Mouse (Mus musculus) intestine, embryonic 15.5 days (tissue): ENCODE results near the gene Nav3. TPM values are rescaled to one million over a fixed set of nuclear protein-coding genes. Genes with fewer than 3 reads are reported as not detected.
"Not testable (repeated sequence)": the region's sequence is repeated elsewhere in the genome, so short reads cannot be mapped to it uniquely, and the experiment has no call there.

Experiments used
- ATAC-seq: fragments of 200-750 bp; cut with Nextera tagmentation; 2 replicates; pipeline ENCODE4 v1.8.0; 2017; ENCODE audit warnings: moderate TSS enrichment, moderate library complexity
- H3K27ac ChIP-seq: fragments of 300-500 bp; sonication (generic); 2 replicates; pipeline ENCODE4 v1.5.1; 2015; ENCODE audit warnings: mild to moderate bottlenecking, inconsistent platforms
- H3K27me3 ChIP-seq: fragments of 300-500 bp; sonication (generic); replicated peaks from 2 replicates; pipeline ENCODE4 v1.6.1; 2015; ENCODE audit warnings: inconsistent platforms
- H3K36me3 ChIP-seq: fragments of 300-500 bp; sonication (generic); 2 replicates; pipeline ENCODE4 v1.6.1; 2015; ENCODE audit warnings: inconsistent platforms
- H3K4me1 ChIP-seq: fragments of 300-500 bp; sonication (generic); replicated peaks from 2 replicates; pipeline ENCODE4 v1.6.1; 2015; ENCODE audit warnings: inconsistent platforms
- H3K4me2 ChIP-seq: fragments of 300-500 bp; sonication (generic); replicated peaks from 2 replicates; pipeline ENCODE4 v1.6.1; 2015; ENCODE audit warnings: mild to moderate bottlenecking, inconsistent platforms
- H3K4me3 ChIP-seq: fragments of 300-500 bp; sonication (generic); replicated peaks from 2 replicates; pipeline ENCODE4 v1.5.1; 2015; ENCODE audit warnings: inconsistent platforms
- H3K9ac ChIP-seq: fragments of 300-500 bp; sonication (generic); 2 replicates; pipeline ENCODE4 v1.6.1; 2015; ENCODE audit warnings: inconsistent platforms
- H3K9me3 ChIP-seq: fragments of 300-500 bp; sonication (generic); 2 replicates; pipeline ENCODE4 v1.6.1; 2016; ENCODE audit warnings: inconsistent platforms
- WGBS: fragments of 180-500 bp; shearing (Covaris S2); methylation state at CpG from one replicate; pipeline ENCODE4 v1.1.7; 2015; 5-methylcytosine and 5-hydroxymethylcytosine counted together
- polyA plus RNA-seq: library from polyadenylated mRNA; unstranded; fragments of >200 nt; fragmentation: Nextera tagmentation; extraction: Ambion mirVana; gene quantifications from 2 replicates; pipeline ENCODE4 v1.2.1, GENCODE M21; 2015

Nav3 gene
- polyA plus RNA-seq, 1 experiment from 2014 or later: 0.93 TPM

DNA sequence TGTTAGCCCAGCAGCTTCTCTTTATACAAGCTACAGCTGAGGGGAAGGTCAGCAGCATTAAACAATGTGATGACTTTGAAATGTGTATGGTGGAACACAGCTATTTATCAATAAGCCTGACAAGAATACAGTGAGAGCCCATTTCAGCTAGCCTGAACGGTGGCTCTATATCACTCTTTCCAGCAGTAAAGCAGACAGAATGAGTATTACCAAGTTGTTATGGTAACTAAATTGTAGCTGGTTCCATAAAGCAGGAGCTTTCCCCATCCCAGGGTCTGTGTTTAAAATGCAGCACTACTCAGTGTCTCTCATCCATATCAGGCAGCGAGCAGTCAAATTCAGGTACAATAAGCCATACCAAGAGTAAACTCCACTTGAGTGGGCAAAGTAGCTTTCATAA lies 27.0 kb downstream of the Nav3 start:
- H3K9me3 ChIP-seq: no peaks in the 10 kb centered on the region
- no peak overlapping the region for H3K4me3 ChIP-seq
- H3K4me2 ChIP-seq: no peak overlapping the region
- H3K36me3 ChIP-seq: no peaks in the 10 kb centered on the region
- WGBS: 78% methylated on average over 2 of the region's 2 CpGs
- no peak for ATAC-seq
- H3K27ac ChIP-seq: no peak overlapping the region
- H3K9ac ChIP-seq: no peak overlapping the region
- no peaks in the 10 kb centered on the region for H3K4me1 ChIP-seq
- no peaks in the 10 kb centered on the region for H3K27me3 ChIP-seq

DNA sequence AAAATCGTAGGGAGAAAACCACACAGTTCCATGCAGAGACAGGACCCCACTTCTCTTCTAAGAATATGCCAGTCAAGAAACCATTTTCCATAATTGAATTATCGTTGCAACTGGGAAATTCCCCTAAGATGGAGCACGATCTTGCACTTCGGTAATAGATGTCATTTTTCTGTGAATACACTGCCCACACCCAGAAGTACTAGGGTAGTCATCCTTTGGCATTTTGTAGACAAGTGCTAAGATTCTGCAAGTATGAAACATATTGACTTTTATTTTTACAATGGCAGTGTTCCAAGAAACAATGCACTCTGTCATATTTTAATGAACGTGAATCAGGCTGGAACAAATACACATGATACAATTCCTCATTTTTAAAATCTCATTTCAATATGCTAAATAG lies 34.5 kb downstream of the Nav3 start:
- H3K4me3 ChIP-seq: no peak overlapping the region
- no peaks in the 10 kb centered on the region for H3K27me3 ChIP-seq
- H3K9ac ChIP-seq: no peak overlapping the region
- H3K9me3 ChIP-seq: no peaks in the 10 kb centered on the region
- 85% methylated on average over 5 of the region's 5 CpGs for WGBS
- H3K36me3 ChIP-seq: no peaks in the 10 kb centered on the region
- ATAC-seq: no peak
- no peak overlapping the region for H3K4me2 ChIP-seq
- H3K4me1 ChIP-seq: no peaks in the 10 kb centered on the region
- no peak overlapping the region for H3K27ac ChIP-seq

GRCm38 (mm10) chr10:110417003-110417402 lies 39.0 kb downstream of the Nav3 start:
- H3K27me3 ChIP-seq: no peaks in the 10 kb centered on the region
- no peaks in the 10 kb centered on the region for H3K4me1 ChIP-seq
- no peak overlapping the region for H3K4me3 ChIP-seq
- 51% methylated on average over 5 of the region's 5 CpGs for WGBS
- H3K27ac ChIP-seq: no peak overlapping the region
- no peaks in the 10 kb centered on the region for H3K36me3 ChIP-seq
- no peak overlapping the region for H3K4me2 ChIP-seq
- H3K9me3 ChIP-seq: no peaks in the 10 kb centered on the region
- no peak for ATAC-seq
- no peak overlapping the region for H3K9ac ChIP-seq

DNA sequence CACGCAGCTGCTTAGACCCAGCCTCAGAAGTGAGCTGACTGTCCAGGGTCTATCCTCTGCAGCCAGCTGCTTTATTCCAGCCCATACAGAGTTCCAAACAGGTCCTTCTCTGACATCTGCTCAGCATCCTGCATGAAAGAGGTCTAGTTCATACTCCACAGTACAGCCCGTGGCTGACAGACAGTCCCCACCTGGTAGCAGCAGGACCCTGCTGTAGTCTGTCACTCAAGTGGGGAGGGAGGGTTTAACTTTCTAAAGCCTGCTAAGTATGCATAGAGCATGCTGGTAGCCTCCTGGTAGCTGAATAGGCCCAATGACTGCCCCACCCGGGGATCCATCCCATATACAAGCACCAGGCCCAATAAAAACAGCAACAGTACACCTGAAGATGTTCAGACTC lies 40.4 kb downstream of the Nav3 start:
- ATAC-seq: no peak
- Histone ChIP-seq H3K9me3 (no peaks in the 10 kb centered on the region), H3K9ac (no peak overlapping the region), H3K4me3 (no peak overlapping the region), H3K36me3 (no peaks in the 10 kb centered on the region), H3K4me1 (no peaks in the 10 kb centered on the region), H3K4me2 (no peak overlapping the region), H3K27me3 (no peaks in the 10 kb centered on the region), H3K27ac (no peak overlapping the region)
- 58% methylated on average over 3 of the region's 3 CpGs for WGBS

DNA sequence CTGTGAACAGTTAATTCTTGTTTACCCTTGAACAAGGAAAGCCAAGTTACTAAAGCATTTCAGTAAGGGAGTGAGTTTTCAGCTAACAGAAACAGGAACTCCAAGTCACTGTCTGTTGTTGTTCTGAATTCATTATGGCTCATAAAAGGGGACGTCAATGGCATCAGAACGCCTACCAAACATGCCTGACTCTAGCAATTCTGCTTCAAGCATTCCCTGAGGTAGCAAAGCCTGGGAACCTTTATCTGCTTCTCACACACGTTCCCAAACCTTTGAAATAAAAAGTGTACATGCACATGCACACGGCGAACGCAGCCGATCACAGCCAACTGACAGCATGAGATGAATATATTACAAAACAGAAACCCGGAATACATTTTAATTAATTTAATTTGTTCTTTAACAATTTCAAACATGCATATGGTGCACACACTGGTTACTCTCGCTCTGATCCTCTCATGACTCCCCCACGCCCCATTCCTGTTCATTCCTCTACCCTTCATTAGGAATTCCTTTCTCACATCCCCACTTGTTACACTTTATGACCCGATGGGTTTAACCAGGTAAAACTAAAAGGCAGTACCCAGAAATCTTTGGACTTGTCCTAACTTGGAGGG lies 42.6 kb downstream of the Nav3 start:
- Histone ChIP-seq H3K27ac (no peak overlapping the region), H3K4me2 (no peak overlapping the region), H3K4me1 (no peaks in the 10 kb centered on the region), H3K9ac (no peak overlapping the region), H3K27me3 (no peaks in the 10 kb centered on the region), H3K36me3 (no peaks in the 10 kb centered on the region), H3K4me3 (no peak overlapping the region), H3K9me3 (no peaks in the 10 kb centered on the region)
- no peak for ATAC-seq
- 81% methylated on average over 11 of the region's 11 CpGs for WGBS

DNA sequence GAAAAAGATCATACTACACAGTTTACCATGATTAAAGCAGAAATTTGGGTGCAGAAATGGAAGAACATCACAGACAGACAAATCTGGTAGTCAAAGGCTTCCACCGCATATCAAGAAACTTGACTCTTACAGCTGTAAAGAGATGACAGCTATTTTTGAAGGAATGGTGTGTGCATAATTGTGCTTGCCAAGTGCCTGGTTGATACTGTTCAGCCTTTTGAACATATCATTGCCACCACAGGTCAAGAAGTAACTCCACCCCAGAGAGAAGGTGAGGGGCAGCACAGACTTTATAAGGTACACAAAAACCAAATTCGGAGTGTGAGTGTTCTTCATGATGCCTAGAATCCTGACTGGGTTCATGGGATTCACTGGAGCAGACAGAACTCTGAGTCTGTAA lies 53.1 kb downstream of the Nav3 start:
- Histone ChIP-seq H3K4me2 (no peak overlapping the region), H3K27me3 (no peaks in the 10 kb centered on the region), H3K4me3 (no peak overlapping the region), H3K9ac (no peak overlapping the region), H3K36me3 (no peaks in the 10 kb centered on the region), H3K4me1 (no peaks in the 10 kb centered on the region), H3K9me3 (no peaks in the 10 kb centered on the region), H3K27ac (no peak overlapping the region)
- 96% methylated on average over 2 of the region's 2 CpGs for WGBS
- ATAC-seq: no peak

GRCm38 (mm10) chr10:110400642-110401041 lies 55.4 kb downstream of the Nav3 start:
- no peaks in the 10 kb centered on the region for H3K27me3 ChIP-seq
- WGBS: 91% methylated on average over 6 of the region's 6 CpGs
- no peaks in the 10 kb centered on the region for H3K36me3 ChIP-seq
- no peaks in the 10 kb centered on the region for H3K4me1 ChIP-seq
- no peak overlapping the region for H3K4me2 ChIP-seq
- no peak overlapping the region for H3K27ac ChIP-seq
- no peak overlapping the region for H3K4me3 ChIP-seq
- ATAC-seq: no peak
- H3K9ac ChIP-seq: no peak overlapping the region
- no peaks in the 10 kb centered on the region for H3K9me3 ChIP-seq

GRCm38 (mm10) chr10:110398643-110399042 lies 57.4 kb downstream of the Nav3 start:
- Histone ChIP-seq H3K4me2 (no peak overlapping the region), H3K4me3 (no peak overlapping the region), H3K9ac (no peak overlapping the region), H3K9me3 (no peaks in the 10 kb centered on the region), H3K27me3 (no peaks in the 10 kb centered on the region), H3K36me3 (no peaks in the 10 kb centered on the region), H3K27ac (no peak overlapping the region), H3K4me1 (no peaks in the 10 kb centered on the region)
- WGBS: 73% methylated on average over 3 of the region's 3 CpGs
- no peak for ATAC-seq

GRCm38 (mm10) chr10:110386476-110387197 lies 69.4 kb downstream of the Nav3 start:
- no peak for ATAC-seq
- 90% methylated on average over 6 of the region's 6 CpGs for WGBS
- Histone ChIP-seq H3K27ac (no peak overlapping the region), H3K27me3 (no peaks in the 10 kb centered on the region), H3K36me3 (no peaks in the 10 kb centered on the region), H3K9me3 (no peaks in the 10 kb centered on the region), H3K4me3 (no peak overlapping the region), H3K9ac (no peak overlapping the region), H3K4me1 (no peaks in the 10 kb centered on the region), H3K4me2 (no peak overlapping the region)

- WGBS: 88% methylated on average over 5 of the region's 5 CpGs
- H3K9ac ChIP-seq, H3K27me3 ChIP-seq, H3K4me3 ChIP-seq, H3K36me3 ChIP-seq, H3K27ac ChIP-seq, H3K4me2 ChIP-seq, H3K9me3 ChIP-seq, H3K4me1 ChIP-seq, ATAC-seq: not testable (repeated sequence)
Measured at GRCm38 (mm10) chr10:110383506-110384229, 72.3 kb downstream of the Nav3 start.

DNA sequence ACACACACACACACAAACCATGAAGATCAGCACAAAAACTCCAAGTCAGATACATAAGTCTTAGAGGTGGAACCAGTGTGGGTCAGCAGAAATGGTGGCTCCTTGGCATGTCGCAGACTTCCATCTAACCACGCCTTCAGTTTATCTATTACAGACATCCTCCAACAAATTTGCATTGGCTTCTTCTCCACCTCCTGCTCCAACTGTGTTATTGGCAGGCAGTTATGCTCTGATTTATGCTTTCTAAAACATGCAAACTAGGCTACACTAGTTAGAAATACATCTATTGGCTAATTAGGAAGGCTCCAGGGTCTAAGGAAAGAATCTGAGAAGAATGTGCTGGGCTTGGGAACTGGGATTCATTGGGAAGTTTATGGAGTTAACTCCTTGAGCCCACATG lies 75.2 kb downstream of the Nav3 start:
- no peak for ATAC-seq
- H3K27ac ChIP-seq: no peak overlapping the region
- H3K9me3 ChIP-seq: no peaks in the 10 kb centered on the region
- 89% methylated on average over 2 of the region's 2 CpGs for WGBS
- H3K27me3 ChIP-seq: no peaks in the 10 kb centered on the region
- H3K4me1 ChIP-seq: no peaks in the 10 kb centered on the region
- no peak overlapping the region for H3K4me2 ChIP-seq
- no peaks in the 10 kb centered on the region for H3K36me3 ChIP-seq
- H3K9ac ChIP-seq: no peak overlapping the region
- no peak overlapping the region for H3K4me3 ChIP-seq

- H3K4me3 ChIP-seq: no peak overlapping the region
- H3K4me1 ChIP-seq: no peaks in the 10 kb centered on the region
- no peak overlapping the region for H3K4me2 ChIP-seq
- no peaks in the 10 kb centered on the region for H3K27me3 ChIP-seq
- no peak for ATAC-seq
- H3K9ac ChIP-seq: no peak overlapping the region
- no peaks in the 10 kb centered on the region for H3K9me3 ChIP-seq
- 62% methylated on average over 11 of the region's 11 CpGs for WGBS
- H3K36me3 ChIP-seq: no peaks in the 10 kb centered on the region
- no peak overlapping the region for H3K27ac ChIP-seq
Measured at GRCm38 (mm10) chr10:110372724-110373455, 83.1 kb downstream of the Nav3 start.
